Mouse (Mus musculus): ENCODE measurements around the gene Wipi1. TPM values are rescaled to one million over a fixed set of nuclear protein-coding genes. Genes with fewer than 3 reads are reported as not detected.

Gene Wipi1
- polyA plus RNA-seq, 1 experiment from 2014 or later: 36.4 TPM

GRCm38 (mm10) chr11:109586424-109586823 lies 25.3 kb downstream of the Wipi1 start:
- Histone ChIP-seq H3K4me2 (replicated peaks; ENCODE audit: low read depth, low read length) (no peak overlapping the region), H3K27me3 (ENCODE audit: insufficient read depth, low read length) (no peaks in the 10 kb centered on the region), H3K9ac (replicated peaks; ENCODE audit: low read length) (no peak overlapping the region), H3K4me1 (ENCODE audit: insufficient read depth, low read length) (0 out of 2 replicates have a peak, but pooled peaks cover 6% of the 10 kb centered on the region), H3K4me3 (ENCODE audit: low read length) (no peak overlapping the region), H3K36me3 (ENCODE audit: insufficient read depth, low read length) (peaks cover 5% of the 10 kb centered on the region), H3K27ac (ENCODE audit: low read length) (no peak overlapping the region), H3K9me3 (ENCODE audit: low read length) (no peaks in the 10 kb centered on the region)
- 60% methylated on average over 2 of the region's 2 CpGs for WGBS
- no peak for ATAC-seq (ENCODE audit: low FRiP score, low TSS enrichment)

- no peak overlapping the region for H3K9ac ChIP-seq (replicated peaks; ENCODE audit: low read length)
- no peak overlapping the region for H3K4me3 ChIP-seq (ENCODE audit: low read length)
- no peak for ATAC-seq (ENCODE audit: low FRiP score, low TSS enrichment)
- peaks cover 6% of the 10 kb centered on the region for H3K36me3 ChIP-seq (ENCODE audit: insufficient read depth, low read length)
- 0 out of 2 replicates have a peak, but pooled peaks cover 6% of the 10 kb centered on the region for H3K4me1 ChIP-seq (ENCODE audit: insufficient read depth, low read length)
- no peaks in the 10 kb centered on the region for H3K9me3 ChIP-seq (ENCODE audit: low read length)
- H3K27me3 ChIP-seq (ENCODE audit: insufficient read depth, low read length): no peaks in the 10 kb centered on the region
- no peak overlapping the region for H3K4me2 ChIP-seq (replicated peaks; ENCODE audit: low read depth, low read length)
- H3K27ac ChIP-seq (ENCODE audit: low read length): no peak overlapping the region
- 48% methylated on average over 11 of the region's 11 CpGs for WGBS
Measured at GRCm38 (mm10) chr11:109584843-109585713, 26.7 kb downstream of the Wipi1 start.

- WGBS: 86% methylated on average over 14 of the region's 14 CpGs
- Histone ChIP-seq H3K36me3 (ENCODE audit: insufficient read depth, low read length) (peaks cover 17% of the 10 kb centered on the region), H3K27ac (ENCODE audit: low read length) (no peak overlapping the region), H3K27me3 (ENCODE audit: insufficient read depth, low read length) (no peaks in the 10 kb centered on the region), H3K4me2 (replicated peaks; ENCODE audit: low read depth, low read length) (no peak overlapping the region), H3K4me1 (ENCODE audit: insufficient read depth, low read length) (0 out of 2 replicates have a peak, but pooled peaks cover 6% of the 10 kb centered on the region), H3K9me3 (ENCODE audit: low read length) (no peaks in the 10 kb centered on the region), H3K4me3 (ENCODE audit: low read length) (no peak overlapping the region), H3K9ac (replicated peaks; ENCODE audit: low read length) (no peak overlapping the region)
- ATAC-seq (ENCODE audit: low FRiP score, low TSS enrichment): no peak
Measured at GRCm38 (mm10) chr11:109583986-109584385, 27.8 kb downstream of the Wipi1 start.

- H3K4me3 ChIP-seq (ENCODE audit: low read length): no peak overlapping the region
- no peak overlapping the region for H3K27ac ChIP-seq (ENCODE audit: low read length)
- no peak overlapping the region for H3K4me2 ChIP-seq (replicated peaks; ENCODE audit: low read depth, low read length)
- H3K9me3 ChIP-seq (ENCODE audit: low read length): no peaks in the 10 kb centered on the region
- no peak overlapping the region for H3K9ac ChIP-seq (replicated peaks; ENCODE audit: low read length)
- WGBS: 92% methylated on average over 9 of the region's 9 CpGs
- peaks cover 18% of the 10 kb centered on the region for H3K36me3 ChIP-seq (ENCODE audit: insufficient read depth, low read length)
- ATAC-seq (ENCODE audit: low FRiP score, low TSS enrichment): no peak
- H3K4me1 ChIP-seq (ENCODE audit: insufficient read depth, low read length): no peaks in the 10 kb centered on the region
- H3K27me3 ChIP-seq (ENCODE audit: insufficient read depth, low read length): no peaks in the 10 kb centered on the region
Measured at GRCm38 (mm10) chr11:109579999-109580398, 31.8 kb downstream of the Wipi1 start.

- Histone ChIP-seq H3K27ac (ENCODE audit: low read length) (no peak overlapping the region), H3K4me3 (ENCODE audit: low read length) (no peak overlapping the region), H3K27me3 (ENCODE audit: insufficient read depth, low read length) (no peaks in the 10 kb centered on the region), H3K9me3 (ENCODE audit: low read length) (no peaks in the 10 kb centered on the region), H3K36me3 (ENCODE audit: insufficient read depth, low read length) (peaks cover 13% of the 10 kb centered on the region), H3K4me1 (ENCODE audit: insufficient read depth, low read length) (no peaks in the 10 kb centered on the region), H3K9ac (replicated peaks; ENCODE audit: low read length) (no peak overlapping the region), H3K4me2 (replicated peaks; ENCODE audit: low read depth, low read length) (no peak overlapping the region)
- no peak for ATAC-seq (ENCODE audit: low FRiP score, low TSS enrichment)
- WGBS: 75% methylated on average over 3 of the region's 3 CpGs
Measured at GRCm38 (mm10) chr11:109578536-109578935, 33.2 kb downstream of the Wipi1 start.

- Histone ChIP-seq H3K9me3 (ENCODE audit: low read length) (no peaks in the 10 kb centered on the region), H3K36me3 (ENCODE audit: insufficient read depth, low read length) (peaks cover 13% of the 10 kb centered on the region), H3K4me1 (ENCODE audit: insufficient read depth, low read length) (no peaks in the 10 kb centered on the region), H3K27me3 (ENCODE audit: insufficient read depth, low read length) (no peaks in the 10 kb centered on the region), H3K4me3 (ENCODE audit: low read length) (no peak overlapping the region), H3K4me2 (replicated peaks; ENCODE audit: low read depth, low read length) (no peak overlapping the region), H3K27ac (ENCODE audit: low read length) (no peak overlapping the region), H3K9ac (replicated peaks; ENCODE audit: low read length) (no peak overlapping the region)
- no peak for ATAC-seq (ENCODE audit: low FRiP score, low TSS enrichment)
- WGBS: 59% methylated on average over 6 of the region's 6 CpGs
Measured at GRCm38 (mm10) chr11:109575832-109576231, 35.9 kb downstream of the Wipi1 start.

- no peak overlapping the region for H3K4me3 ChIP-seq (ENCODE audit: low read length)
- ATAC-seq (ENCODE audit: low FRiP score, low TSS enrichment): no peak
- no peaks in the 10 kb centered on the region for H3K9me3 ChIP-seq (ENCODE audit: low read length)
- no peak overlapping the region for H3K27ac ChIP-seq (ENCODE audit: low read length)
- no peaks in the 10 kb centered on the region for H3K27me3 ChIP-seq (ENCODE audit: insufficient read depth, low read length)
- H3K9ac ChIP-seq (replicated peaks; ENCODE audit: low read length): no peak overlapping the region
- H3K4me2 ChIP-seq (replicated peaks; ENCODE audit: low read depth, low read length): no peak overlapping the region
- peaks cover 7% of the 10 kb centered on the region for H3K36me3 ChIP-seq (ENCODE audit: insufficient read depth, low read length)
- no peaks in the 10 kb centered on the region for H3K4me1 ChIP-seq (ENCODE audit: insufficient read depth, low read length)
- WGBS: 98% methylated on average over 2 of the region's 2 CpGs
Measured at GRCm38 (mm10) chr11:109574604-109575003, 37.2 kb downstream of the Wipi1 start.

- no peaks in the 10 kb centered on the region for H3K9me3 ChIP-seq (ENCODE audit: low read length)
- ATAC-seq (ENCODE audit: low FRiP score, low TSS enrichment): no peak
- H3K9ac ChIP-seq (replicated peaks; ENCODE audit: low read length): no peak overlapping the region
- H3K4me1 ChIP-seq (ENCODE audit: insufficient read depth, low read length): no peaks in the 10 kb centered on the region
- H3K27me3 ChIP-seq (ENCODE audit: insufficient read depth, low read length): no peaks in the 10 kb centered on the region
- no peaks in the 10 kb centered on the region for H3K36me3 ChIP-seq (ENCODE audit: insufficient read depth, low read length)
- H3K27ac ChIP-seq (ENCODE audit: low read length): no peak overlapping the region
- no peak overlapping the region for H3K4me3 ChIP-seq (ENCODE audit: low read length)
- H3K4me2 ChIP-seq (replicated peaks; ENCODE audit: low read depth, low read length): no peak overlapping the region
- WGBS: 81% methylated on average over 11 of the region's 11 CpGs
Measured at GRCm38 (mm10) chr11:109572051-109572450, 39.7 kb downstream of the Wipi1 start.

GRCm38 (mm10) chr11:109569809-109570208 lies 42.0 kb downstream of the Wipi1 start:
- H3K9ac ChIP-seq (replicated peaks; ENCODE audit: low read length): no peak overlapping the region
- no peaks in the 10 kb centered on the region for H3K36me3 ChIP-seq (ENCODE audit: insufficient read depth, low read length)
- H3K9me3 ChIP-seq (ENCODE audit: low read length): no peaks in the 10 kb centered on the region
- H3K4me3 ChIP-seq (ENCODE audit: low read length): no peak overlapping the region
- no peak overlapping the region for H3K27ac ChIP-seq (ENCODE audit: low read length)
- ATAC-seq (ENCODE audit: low FRiP score, low TSS enrichment): no peak
- WGBS: 65% methylated on average over 7 of the region's 7 CpGs
- H3K4me2 ChIP-seq (replicated peaks; ENCODE audit: low read depth, low read length): no peak overlapping the region
- no peaks in the 10 kb centered on the region for H3K4me1 ChIP-seq (ENCODE audit: insufficient read depth, low read length)
- no peaks in the 10 kb centered on the region for H3K27me3 ChIP-seq (ENCODE audit: insufficient read depth, low read length)

GRCm38 (mm10) chr11:109569007-109569618 lies 42.7 kb downstream of the Wipi1 start:
- Histone ChIP-seq H3K4me1 (ENCODE audit: insufficient read depth, low read length) (no peaks in the 10 kb centered on the region), H3K27ac (ENCODE audit: low read length) (no peak overlapping the region), H3K9ac (replicated peaks; ENCODE audit: low read length) (no peak overlapping the region), H3K4me3 (ENCODE audit: low read length) (no peak overlapping the region), H3K4me2 (replicated peaks; ENCODE audit: low read depth, low read length) (no peak overlapping the region), H3K36me3 (ENCODE audit: insufficient read depth, low read length) (no peaks in the 10 kb centered on the region), H3K9me3 (ENCODE audit: low read length) (no peaks in the 10 kb centered on the region), H3K27me3 (ENCODE audit: insufficient read depth, low read length) (no peaks in the 10 kb centered on the region)
- no peak for ATAC-seq (ENCODE audit: low FRiP score, low TSS enrichment)
- 72% methylated on average over 12 of the region's 12 CpGs for WGBS

Data from kidney, embryonic 16.5 days (tissue).